Mouse (Mus musculus) retina, embryonic 14.5 days (tissue): ENCODE results near the gene Cdca8.
"Not testable (repeated sequence)": the region's sequence is repeated elsewhere in the genome, so short reads cannot be mapped to it uniquely, and the experiment has no call there.

ENCODE experiments used
- DNase-seq: peaks from one replicate; pipeline ENCODE4 v3.0.0-alpha.2; 2015; ENCODE audit warnings: low spot score

Gene Cdca8

GRCm38 (mm10) chr4:124939211-124939610 is at the start of gene Cdca8:
Gene Cdca8 (minus strand): TSS chr4:124939311.
- not testable (repeated sequence) for DNase-seq

- DNase-seq, result no peak
These were observed 49.3 kb upstream of the Cdca8 start for GRCm38 (mm10) chr4:124988382-124988781.

GRCm38 (mm10) chr4:124987711-124988097 is 48.6 kb upstream of the Cdca8 start:
- no peak for DNase-seq

- DNase-seq, result no peak
These were observed 47.9 kb upstream of the Cdca8 start for GRCm38 (mm10) chr4:124986739-124987710.

GRCm38 (mm10) chr4:124985671-124986602 is 46.8 kb upstream of the Cdca8 start, which contains the start of gene Rspo1:
Gene Rspo1 (plus strand): TSS chr4:124986430.
- no peak for DNase-seq

- DNase-seq, result no peak
These were observed 46.0 kb upstream of the Cdca8 start for GRCm38 (mm10) chr4:124984871-124985670.

GRCm38 (mm10) chr4:124983893-124984526 is 44.9 kb upstream of the Cdca8 start:
- peak; percentile 64 for DNase-seq

GRCm38 (mm10) chr4:124978201-124978600 is 39.1 kb upstream of the Cdca8 start:
- no peak for DNase-seq

- no peak for DNase-seq
These were observed 34.2 kb upstream of the Cdca8 start for GRCm38 (mm10) chr4:124973296-124973695.

- DNase-seq, result no peak
These were observed 33.2 kb upstream of the Cdca8 start for GRCm38 (mm10) chr4:124972316-124972715.

- no peak for DNase-seq
These were observed 32.0 kb upstream of the Cdca8 start for GRCm38 (mm10) chr4:124971094-124971493.

GRCm38 (mm10) chr4:124970677-124971076 is 31.6 kb upstream of the Cdca8 start:
- DNase-seq, result no peak

- no peak for DNase-seq
These were observed 31.1 kb upstream of the Cdca8 start for GRCm38 (mm10) chr4:124970194-124970593.

- DNase-seq, result no peak
These were observed 30.2 kb upstream of the Cdca8 start for GRCm38 (mm10) chr4:124969219-124969848.

- DNase-seq, result no peak
These were observed 29.6 kb upstream of the Cdca8 start for GRCm38 (mm10) chr4:124968711-124969110.

GRCm38 (mm10) chr4:124964912-124965599 is 25.9 kb upstream of the Cdca8 start:
- DNase-seq, result peak; percentile 57

- no peak for DNase-seq
These were observed 23.5 kb upstream of the Cdca8 start for GRCm38 (mm10) chr4:124962576-124962975.

GRCm38 (mm10) chr4:124960940-124961339 is 21.8 kb upstream of the Cdca8 start:
- no peak for DNase-seq

- no peak for DNase-seq
These were observed 20.0 kb upstream of the Cdca8 start for GRCm38 (mm10) chr4:124959062-124959461.

GRCm38 (mm10) chr4:124957284-124957683 is 18.2 kb upstream of the Cdca8 start:
- DNase-seq, result no peak
